Mouse (Mus musculus) cerebellum, postnatal 4 days (tissue): Measurements from ENCODE around the gene Ndfip2.

Source experiments
- DNase-seq, 2 experiments: peaks; one replicate each; pipeline ENCODE4 v3.0.0; 2022; ENCODE audit warnings: low spot score in 2 of 2, mixed read lengths in 1 of 2

The Ndfip2 gene

DNA sequence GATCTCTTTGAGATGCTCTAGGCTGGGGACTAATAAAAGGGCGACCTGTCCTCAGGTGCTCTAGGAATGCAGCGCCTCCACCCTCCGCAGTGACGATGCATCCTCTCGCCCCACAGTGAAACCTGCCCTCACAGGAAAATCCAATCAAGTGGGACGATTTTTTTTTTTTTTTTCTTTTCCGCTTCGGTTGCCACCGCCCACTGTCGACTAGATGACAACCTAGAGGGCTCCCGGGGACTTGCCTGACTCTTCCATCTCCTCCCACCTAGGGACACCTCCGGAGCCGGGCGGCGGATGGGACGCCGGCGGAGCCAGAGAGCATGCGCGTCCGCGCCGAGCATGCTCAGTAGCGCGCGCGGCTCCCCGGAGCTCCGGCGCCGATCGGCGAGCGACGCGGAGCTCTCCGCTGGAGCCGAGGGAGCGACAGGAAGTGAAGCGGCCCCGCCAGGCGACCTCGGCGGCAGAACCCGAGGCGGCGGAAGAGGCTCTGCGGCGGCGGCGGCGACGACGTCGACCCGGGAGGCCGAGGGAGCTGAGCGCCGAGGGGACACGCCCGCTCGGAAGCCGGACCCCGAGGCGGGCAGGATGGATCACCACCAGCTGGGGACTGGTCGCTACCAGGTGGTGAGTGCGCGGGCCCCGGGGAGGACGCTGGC is at the start of gene Ndfip2:
Gene Ndfip2, plus strand, starts transcription at position 195 of the 656 bp plus-strand sequence.
- DNase-seq: peak; percentile 47 to 80

DNA sequence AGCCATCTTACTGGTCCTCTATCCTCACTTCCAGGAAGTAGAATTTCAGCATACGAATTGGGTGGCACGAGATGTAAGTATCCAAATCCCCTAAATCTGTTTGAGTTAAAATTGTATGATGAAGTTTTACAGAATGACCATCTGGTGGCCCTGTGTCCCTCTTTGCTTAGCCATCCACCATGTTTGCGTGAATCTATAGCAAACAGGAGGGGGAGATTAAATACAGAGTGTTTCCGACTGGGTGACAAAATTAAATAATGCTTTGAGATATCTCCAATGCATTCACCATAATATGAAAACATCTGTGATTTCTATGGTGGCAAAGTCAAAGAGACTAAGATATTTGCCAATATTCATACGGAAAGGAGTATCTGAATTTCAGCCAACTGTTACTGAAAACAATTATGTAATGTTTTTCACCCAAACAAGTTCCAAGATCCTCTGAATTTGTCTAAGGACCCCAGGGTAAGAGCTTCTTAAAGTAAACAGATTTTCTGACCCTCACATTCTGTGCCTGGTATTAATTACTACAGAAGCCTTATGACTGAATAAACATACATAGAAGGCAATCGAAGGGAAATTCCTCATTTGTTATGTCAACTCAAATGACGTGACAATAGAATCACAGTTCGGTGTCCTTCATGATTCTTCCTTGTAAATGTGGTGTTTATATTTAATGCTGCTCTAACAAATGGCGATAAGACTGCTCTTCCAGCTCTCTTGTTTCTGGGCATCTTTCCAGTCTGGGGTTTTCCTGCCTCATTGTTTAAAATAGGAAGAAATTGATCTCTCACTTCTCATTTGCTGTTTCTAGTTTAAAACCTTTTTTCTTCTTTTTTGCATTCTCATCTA is 38.6 kb upstream of the Ndfip2 start:
- no peak for DNase-seq

DNA sequence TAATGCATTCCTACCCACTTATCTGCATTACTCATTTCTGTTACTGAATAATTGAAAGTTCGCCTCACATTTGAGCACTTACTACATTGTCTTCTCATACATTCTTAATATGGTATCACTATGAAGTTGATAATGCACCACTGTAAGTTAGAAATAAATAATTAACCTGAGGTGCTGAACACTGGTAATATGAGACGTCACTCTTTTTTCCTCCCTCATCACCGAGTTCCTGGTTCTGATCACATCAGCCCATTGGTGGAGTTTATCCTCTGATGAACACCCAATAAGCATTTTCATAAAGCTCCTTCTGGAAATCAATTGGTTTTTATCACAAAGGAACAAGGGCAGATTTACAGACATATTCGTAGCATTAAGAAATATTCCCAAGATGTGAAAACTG is 36.1 kb upstream of the Ndfip2 start:
- DNase-seq: no peak

GRCm38 (mm10) chr14:105225790-105226189 is 32.6 kb upstream of the Ndfip2 start:
- no peak for DNase-seq

GRCm38 (mm10) chr14:105232421-105232820 is 26.0 kb upstream of the Ndfip2 start:
- DNase-seq: no peak

- no peak for DNase-seq
Measured at GRCm38 (mm10) chr14:105236596-105236995, 21.8 kb upstream of the Ndfip2 start.

GRCm38 (mm10) chr14:105237736-105238135 is 20.6 kb upstream of the Ndfip2 start:
- DNase-seq: no peak

GRCm38 (mm10) chr14:105238450-105239038 is 19.8 kb upstream of the Ndfip2 start:
- DNase-seq: no peak

- no peak for DNase-seq
Measured at GRCm38 (mm10) chr14:105240120-105240519, 18.3 kb upstream of the Ndfip2 start.

DNA sequence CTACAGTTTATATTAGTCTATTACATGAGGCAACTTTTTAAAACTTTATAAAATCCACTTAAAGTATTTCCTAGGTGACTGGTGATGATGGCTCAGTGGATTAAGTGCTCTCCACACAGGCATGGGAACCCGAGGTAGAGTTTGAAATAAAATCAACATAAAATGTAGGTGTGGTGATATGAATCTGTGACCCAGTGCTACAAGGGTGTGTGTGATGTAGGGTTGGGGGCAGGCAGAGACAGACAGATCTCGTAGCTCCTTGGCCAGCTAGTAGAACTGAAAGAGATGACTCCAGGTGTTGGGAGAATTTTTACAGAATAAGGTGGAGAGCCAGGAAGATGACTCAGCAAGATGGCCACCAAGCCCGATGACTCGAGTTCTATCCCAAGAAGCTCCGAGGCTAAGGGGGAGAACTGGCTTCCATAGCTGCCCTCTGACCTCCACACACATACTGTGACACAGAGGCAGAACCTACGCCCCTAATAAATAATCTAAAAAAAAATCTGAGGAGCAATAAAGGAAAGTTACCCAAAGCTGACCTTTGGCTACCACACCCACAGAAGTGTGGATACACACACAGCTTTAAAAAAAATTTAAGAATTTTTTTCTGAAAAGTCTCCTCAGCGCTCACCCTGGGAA is 14.4 kb upstream of the Ndfip2 start:
- no peak for DNase-seq

- no peak for DNase-seq
Measured at GRCm38 (mm10) chr14:105251038-105251437, 7.3 kb upstream of the Ndfip2 start.

DNA sequence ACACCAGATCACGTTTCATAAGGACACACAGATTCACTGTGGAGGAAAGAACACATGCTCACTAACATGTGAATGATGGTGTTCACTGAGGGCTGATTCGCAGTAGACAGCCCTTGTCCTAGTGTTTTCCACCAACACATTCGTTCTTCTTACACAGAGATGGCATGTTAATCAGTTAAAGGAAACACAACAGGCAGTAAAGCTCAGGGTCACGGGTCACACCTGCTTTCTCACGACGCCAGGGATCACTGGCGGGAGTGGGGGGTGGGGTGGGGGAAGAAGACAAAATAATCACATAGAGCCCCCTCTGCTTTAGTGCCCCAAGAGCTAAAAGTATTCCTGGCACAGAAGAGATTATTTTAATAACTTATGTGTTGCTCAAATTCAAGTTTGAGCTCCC is 5.1 kb upstream of the Ndfip2 start:
- DNase-seq: no peak

- DNase-seq: no peak
Measured at GRCm38 (mm10) chr14:105254401-105254800, 4.0 kb upstream of the Ndfip2 start.

GRCm38 (mm10) chr14:105255620-105256019 is 2.8 kb upstream of the Ndfip2 start:
- DNase-seq: no peak

GRCm38 (mm10) chr14:105259035-105259880 is 885 bp downstream of the Ndfip2 start:
- peak; percentile 23 to 25 for DNase-seq

GRCm38 (mm10) chr14:105262923-105263322 is 4.5 kb downstream of the Ndfip2 start:
- DNase-seq: no peak

- DNase-seq: no peak
Measured at GRCm38 (mm10) chr14:105267095-105267494, 8.7 kb downstream of the Ndfip2 start.

DNA sequence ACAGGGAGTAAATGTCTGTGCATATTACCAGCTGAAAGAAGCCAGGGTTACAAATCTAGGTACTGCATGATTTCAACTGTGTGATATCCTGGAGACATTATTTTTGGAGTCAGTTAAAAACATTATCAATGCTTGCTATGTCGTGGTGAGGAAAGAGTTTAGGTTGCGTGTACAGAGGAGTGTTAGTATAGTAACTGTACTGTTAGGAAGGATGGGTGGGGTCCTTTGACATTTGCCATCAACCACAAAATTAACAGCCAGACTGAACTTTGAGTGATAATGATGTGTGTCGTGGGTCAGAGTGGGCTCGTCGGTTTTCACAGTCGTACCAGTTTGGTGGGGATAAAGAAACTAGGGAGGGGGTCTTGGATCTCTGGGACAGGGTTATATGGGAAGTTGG is 13.7 kb downstream of the Ndfip2 start:
- no peak for DNase-seq

DNA sequence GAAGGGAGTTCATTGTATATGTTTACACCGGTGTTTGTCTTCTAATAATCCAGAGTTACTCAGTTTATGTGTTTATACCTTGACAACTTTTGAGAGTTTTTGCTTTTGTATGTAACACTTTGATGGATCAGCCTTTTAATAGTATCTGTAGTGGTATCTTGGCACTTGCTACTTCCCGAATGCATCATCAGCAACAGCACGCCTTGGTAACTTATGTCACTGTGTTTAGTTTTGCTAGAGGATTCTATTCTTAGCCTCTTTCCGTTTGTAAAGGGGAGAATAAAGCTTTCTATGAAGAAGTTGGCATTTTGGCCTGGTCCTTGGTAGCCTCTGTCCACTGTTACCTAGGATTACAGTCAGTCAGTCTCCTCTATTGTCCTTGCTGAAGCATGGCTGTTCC is 14.2 kb downstream of the Ndfip2 start:
- no peak for DNase-seq

- no peak for DNase-seq
Measured at GRCm38 (mm10) chr14:105275196-105275595, 16.8 kb downstream of the Ndfip2 start.

- DNase-seq: no peak
Measured at GRCm38 (mm10) chr14:105277277-105277676, 18.9 kb downstream of the Ndfip2 start.
